Mouse (Mus musculus): Measurements from ENCODE around the gene Grik1. TPM values are rescaled to one million over a fixed set of nuclear protein-coding genes. Genes with fewer than 3 reads are reported as not detected.

Gene Grik1
- polyA plus RNA-seq, 1 experiment from 2014 or later, result 45.0 TPM

- no peaks in the 10 kb centered on the region for H3K27me3 ChIP-seq (replicated peaks)
- WGBS, result 78% methylated on average over 9 of the region's 9 CpGs
- H3K4me3 ChIP-seq (replicated peaks), result no peak overlapping the region
- no peak overlapping the region for H3K9ac ChIP-seq (replicated peaks)
- no peak overlapping the region for H3K27ac ChIP-seq (replicated peaks)
- ATAC-seq (ENCODE audit: low FRiP score), result no peak
- H3K4me2 ChIP-seq, result no peak overlapping the region
- no peaks in the 10 kb centered on the region for H3K9me3 ChIP-seq (replicated peaks)
- no peaks in the 10 kb centered on the region for H3K36me3 ChIP-seq
- no peaks in the 10 kb centered on the region for H3K4me1 ChIP-seq
These were observed 335.2 kb downstream of the Grik1 start for GRCm38 (mm10) chr16:87954715-87955441.

GRCm38 (mm10) chr16:87953176-87953575, 336.9 kb downstream of the Grik1 start:
- WGBS, result 90% methylated on average over 4 of the region's 4 CpGs
- no peaks in the 10 kb centered on the region for H3K27me3 ChIP-seq (replicated peaks)
- H3K9me3 ChIP-seq (replicated peaks), result no peaks in the 10 kb centered on the region
- H3K36me3 ChIP-seq, result no peaks in the 10 kb centered on the region
- H3K9ac ChIP-seq (replicated peaks), result no peak overlapping the region
- no peak overlapping the region for H3K27ac ChIP-seq (replicated peaks)
- ATAC-seq (ENCODE audit: low FRiP score), result no peak
- H3K4me1 ChIP-seq, result no peaks in the 10 kb centered on the region
- H3K4me3 ChIP-seq (replicated peaks), result no peak overlapping the region
- no peak overlapping the region for H3K4me2 ChIP-seq

DNA sequence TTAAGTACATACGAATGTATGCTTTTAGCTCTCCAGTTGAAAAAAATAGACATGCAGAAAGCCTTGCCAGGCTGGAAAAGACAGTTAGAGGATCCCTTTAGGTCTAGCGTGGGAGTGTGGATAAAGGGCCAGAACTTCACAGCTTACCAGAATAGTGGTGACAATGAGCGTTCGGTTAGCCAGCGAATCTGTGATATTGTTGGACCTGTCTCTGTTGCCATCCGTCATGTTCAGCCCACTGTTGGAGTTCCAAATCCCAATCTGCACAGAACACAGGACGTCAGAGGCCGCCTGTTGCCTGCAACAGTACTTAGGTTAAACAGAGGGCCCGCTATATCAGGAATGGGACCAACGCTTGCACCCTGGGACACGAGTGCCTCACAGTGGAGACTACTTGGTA, 340.2 kb downstream of the Grik1 start:
- Histone ChIP-seq H3K4me3 (replicated peaks) (no peak overlapping the region), H3K9me3 (replicated peaks) (no peaks in the 10 kb centered on the region), H3K4me2 (no peak overlapping the region), H3K36me3 (no peaks in the 10 kb centered on the region), H3K4me1 (no peaks in the 10 kb centered on the region), H3K9ac (replicated peaks) (no peak overlapping the region), H3K27ac (replicated peaks) (no peak overlapping the region), H3K27me3 (replicated peaks) (no peaks in the 10 kb centered on the region)
- WGBS, result 89% methylated on average over 11 of the region's 11 CpGs
- no peak for ATAC-seq (ENCODE audit: low FRiP score)

- H3K4me2 ChIP-seq, result no peak overlapping the region
- ATAC-seq (ENCODE audit: low FRiP score), result no peak
- no peaks in the 10 kb centered on the region for H3K9me3 ChIP-seq (replicated peaks)
- no peaks in the 10 kb centered on the region for H3K4me1 ChIP-seq
- no peak overlapping the region for H3K9ac ChIP-seq (replicated peaks)
- 91% methylated on average over 4 of the region's 4 CpGs for WGBS
- H3K27ac ChIP-seq (replicated peaks), result no peak overlapping the region
- H3K36me3 ChIP-seq, result no peaks in the 10 kb centered on the region
- no peaks in the 10 kb centered on the region for H3K27me3 ChIP-seq (replicated peaks)
- no peak overlapping the region for H3K4me3 ChIP-seq (replicated peaks)
These were observed 341.9 kb downstream of the Grik1 start for GRCm38 (mm10) chr16:87948122-87948521.

GRCm38 (mm10) chr16:87944318-87944717, 345.7 kb downstream of the Grik1 start:
- Histone ChIP-seq H3K27ac (replicated peaks) (no peak overlapping the region), H3K4me2 (no peak overlapping the region), H3K36me3 (no peaks in the 10 kb centered on the region), H3K9ac (replicated peaks) (no peak overlapping the region), H3K4me3 (replicated peaks) (no peak overlapping the region), H3K27me3 (replicated peaks) (no peaks in the 10 kb centered on the region), H3K4me1 (0 out of 2 replicates have a peak, but pooled peaks cover 4% of the 10 kb centered on the region), H3K9me3 (replicated peaks) (no peaks in the 10 kb centered on the region)
- WGBS, result 93% methylated on average over 1 of the region's 1 CpGs
- ATAC-seq (ENCODE audit: low FRiP score), result no peak

- H3K27me3 ChIP-seq (replicated peaks), result no peaks in the 10 kb centered on the region
- H3K36me3 ChIP-seq, result no peaks in the 10 kb centered on the region
- WGBS, result 52% methylated on average over 13 of the region's 13 CpGs
- H3K4me1 ChIP-seq, result 0 out of 2 replicates have a peak, but pooled peaks cover 4% of the 10 kb centered on the region
- H3K9ac ChIP-seq (replicated peaks), result no peak overlapping the region
- H3K4me2 ChIP-seq, result no peak overlapping the region
- ATAC-seq (ENCODE audit: low FRiP score), result peak; percentile 88
- H3K4me3 ChIP-seq (replicated peaks), result no peak overlapping the region
- H3K27ac ChIP-seq (replicated peaks), result no peak overlapping the region
- H3K9me3 ChIP-seq (replicated peaks), result no peaks in the 10 kb centered on the region
These were observed 347.8 kb downstream of the Grik1 start for GRCm38 (mm10) chr16:87942103-87942865.

- no peaks in the 10 kb centered on the region for H3K27me3 ChIP-seq (replicated peaks)
- H3K27ac ChIP-seq (replicated peaks), result no peak overlapping the region
- no peaks in the 10 kb centered on the region for H3K9me3 ChIP-seq (replicated peaks)
- H3K9ac ChIP-seq (replicated peaks), result no peak overlapping the region
- 87% methylated on average over 1 of the region's 1 CpGs for WGBS
- no peak for ATAC-seq (ENCODE audit: low FRiP score)
- no peaks in the 10 kb centered on the region for H3K36me3 ChIP-seq
- no peak overlapping the region for H3K4me2 ChIP-seq
- H3K4me1 ChIP-seq, result no peaks in the 10 kb centered on the region
- H3K4me3 ChIP-seq (replicated peaks), result no peak overlapping the region
These were observed 355.4 kb downstream of the Grik1 start for GRCm38 (mm10) chr16:87934685-87935084.

DNA sequence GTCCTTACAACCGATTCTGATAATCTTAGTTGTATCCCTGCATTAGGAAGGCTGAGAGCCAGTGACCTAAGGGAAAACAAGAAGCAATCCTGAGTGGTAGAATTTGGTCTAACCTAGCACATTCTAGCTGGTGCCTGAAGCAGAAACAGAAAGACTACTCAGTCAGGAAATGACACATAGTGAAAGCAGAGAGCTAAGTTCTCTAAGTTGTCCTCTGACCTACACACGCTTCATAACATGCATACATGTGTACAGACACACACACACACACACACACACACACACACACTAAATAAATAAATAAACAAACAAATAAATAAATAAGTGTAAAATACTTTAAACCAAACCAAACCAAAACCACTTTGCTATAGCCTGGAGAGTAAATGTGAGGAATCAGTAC, 358.7 kb downstream of the Grik1 start:
- H3K27ac ChIP-seq (replicated peaks), result no peak overlapping the region
- WGBS, result 90% methylated on average over 2 of the region's 2 CpGs
- ATAC-seq (ENCODE audit: low FRiP score), result no peak
- H3K4me1 ChIP-seq, result no peaks in the 10 kb centered on the region
- H3K27me3 ChIP-seq (replicated peaks), result no peaks in the 10 kb centered on the region
- H3K36me3 ChIP-seq, result no peaks in the 10 kb centered on the region
- H3K9ac ChIP-seq (replicated peaks), result no peak overlapping the region
- no peak overlapping the region for H3K4me2 ChIP-seq
- no peaks in the 10 kb centered on the region for H3K9me3 ChIP-seq (replicated peaks)
- no peak overlapping the region for H3K4me3 ChIP-seq (replicated peaks)

GRCm38 (mm10) chr16:87930519-87930918, 359.5 kb downstream of the Grik1 start:
- Histone ChIP-seq H3K9ac (replicated peaks) (no peak overlapping the region), H3K9me3 (replicated peaks) (no peaks in the 10 kb centered on the region), H3K27ac (replicated peaks) (no peak overlapping the region), H3K27me3 (replicated peaks) (no peaks in the 10 kb centered on the region), H3K4me2 (no peak overlapping the region), H3K4me3 (replicated peaks) (no peak overlapping the region), H3K4me1 (no peaks in the 10 kb centered on the region), H3K36me3 (no peaks in the 10 kb centered on the region)
- WGBS, result 90% methylated on average over 3 of the region's 3 CpGs
- ATAC-seq (ENCODE audit: low FRiP score), result no peak

DNA sequence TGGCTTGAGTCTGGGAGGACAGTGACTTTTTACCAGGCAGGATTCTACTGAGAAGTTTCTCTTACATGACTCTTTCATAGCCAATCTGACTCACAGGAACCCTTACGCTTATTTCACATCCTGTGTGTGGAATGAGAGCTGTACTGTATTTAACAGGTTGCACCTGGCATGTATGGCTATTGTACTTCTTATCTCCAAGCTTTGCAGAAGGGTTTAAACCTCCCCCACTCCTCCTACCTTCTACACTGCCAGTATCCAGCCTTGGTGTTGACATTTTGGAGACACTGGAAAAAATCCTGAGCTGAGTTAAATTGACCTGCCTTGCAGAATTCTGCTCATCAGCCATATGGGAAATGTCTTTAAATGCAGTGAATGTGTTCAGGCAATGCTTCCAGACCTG, 361.4 kb downstream of the Grik1 start:
- 94% methylated on average over 1 of the region's 1 CpGs for WGBS

DNA sequence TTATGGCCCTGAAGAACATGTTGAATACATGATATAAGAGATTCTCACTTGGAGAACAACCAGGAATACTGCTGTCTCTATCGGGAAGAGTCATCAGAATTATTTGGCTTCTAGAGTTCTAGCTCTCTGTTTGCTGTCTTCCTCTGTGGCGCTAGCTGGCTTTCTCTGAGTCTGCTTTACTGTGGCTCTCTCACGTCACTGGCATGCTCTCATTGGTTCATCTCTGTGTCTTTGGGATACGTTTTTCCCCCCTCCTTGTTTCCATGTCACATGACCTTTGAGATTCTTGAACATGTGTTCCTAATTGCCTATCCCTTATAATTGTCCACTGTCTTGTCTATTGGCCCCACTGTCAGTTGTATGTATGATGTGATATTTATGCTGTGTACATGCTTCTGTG, 372.2 kb downstream of the Grik1 start:
- Histone ChIP-seq H3K36me3 (no peaks in the 10 kb centered on the region), H3K9ac (replicated peaks) (no peak overlapping the region), H3K4me2 (no peak overlapping the region), H3K4me3 (replicated peaks) (no peak overlapping the region), H3K27ac (replicated peaks) (no peak overlapping the region), H3K4me1 (peaks cover 12% of the 10 kb centered on the region), H3K27me3 (replicated peaks) (no peaks in the 10 kb centered on the region), H3K9me3 (replicated peaks) (no peaks in the 10 kb centered on the region)
- 64% methylated on average over 4 of the region's 4 CpGs for WGBS
- ATAC-seq (ENCODE audit: low FRiP score), result no peak

More for the DNA sequence above, 361.4 kb downstream of the Grik1 start:
- Histone ChIP-seq H3K4me3 (replicated peaks) (no peak overlapping the region), H3K27me3 (replicated peaks) (no peaks in the 10 kb centered on the region), H3K36me3 (no peaks in the 10 kb centered on the region), H3K4me1 (no peaks in the 10 kb centered on the region), H3K4me2 (no peak overlapping the region), H3K9ac (replicated peaks) (no peak overlapping the region), H3K9me3 (replicated peaks) (no peaks in the 10 kb centered on the region), H3K27ac (replicated peaks) (no peak overlapping the region)
- ATAC-seq (ENCODE audit: low FRiP score), result no peak

- Histone ChIP-seq H3K27ac (replicated peaks) (peak overlapping the region; percentile 52), H3K9ac (replicated peaks) (no peak overlapping the region), H3K4me1 (peaks cover 12% of the 10 kb centered on the region), H3K27me3 (replicated peaks) (no peaks in the 10 kb centered on the region), H3K4me2 (no peak overlapping the region), H3K9me3 (replicated peaks) (no peaks in the 10 kb centered on the region), H3K36me3 (no peaks in the 10 kb centered on the region), H3K4me3 (replicated peaks) (no peak overlapping the region)
- ATAC-seq (ENCODE audit: low FRiP score), result peak; percentile 75; the same call in 1 of the 2 replicates
- WGBS, result 12% methylated on average over 1 of the region's 1 CpGs
These were observed 372.9 kb downstream of the Grik1 start for GRCm38 (mm10) chr16:87917157-87917546.
